Mouse (Mus musculus): ENCODE data around the gene Serbp1. TPM values are rescaled to one million over a fixed set of nuclear protein-coding genes. Genes with fewer than 3 reads are reported as not detected.
A peak's percentile ranks its signal among the peaks of the same experiment; 100 is the strongest.

Gene Serbp1
- total and polyA plus RNA-seq, 3 experiments = 1,043 to 1,809 (median 1,049) TPM

GRCm38 (mm10) chr6:67212362-67212761 is 25.6 kb upstream of the Serbp1 start:
- H3K27me3 ChIP-seq (ENCODE audit: control insufficient read depth in 1 of 2, insufficient read depth in 2 of 2, low read length in 2 of 2) = no peaks in the 10 kb centered on the region
- no peak for TF ChIP-seq MAZ (IDR thresholded peaks at IDR 0.05; ENCODE audit: low read depth, low read length)
- no peak for TF ChIP-seq ELF1 (IDR thresholded peaks at IDR 0.05; ENCODE audit: low read depth, low read length)
- no peak for TF ChIP-seq TCF12 (IDR thresholded peaks at IDR 0.05; ENCODE audit: low read depth, low read length)
- peak in 1 of 2 experiments; percentile 34; a peak in 1 of 4 replicates for TF ChIP-seq EP300 (IDR thresholded peaks at IDR 0.05; ENCODE audit: low read depth in 1 of 2, low read length in 2 of 2)
- TF ChIP-seq ETS1 (IDR thresholded peaks at IDR 0.05; ENCODE audit: low read depth, low read length) = 0 out of 2 replicates have a peak, but pooled peaks have one; percentile 10
- TF ChIP-seq KAT2A (conservative IDR thresholded peaks at IDR 0.05; ENCODE audit: low read depth, low read length) = no peak
- no peak for TF ChIP-seq POLR2AphosphoS5 (IDR thresholded peaks at IDR 0.05; ENCODE audit: borderline replicate concordance, low read depth, low read length)
- TF ChIP-seq NRF1 (IDR thresholded peaks at IDR 0.05; ENCODE audit: insufficient read depth, low read depth, low read length, poor library complexity, severe bottlenecking) = no peak
- TF ChIP-seq UBTF (IDR thresholded peaks at IDR 0.05; ENCODE audit: borderline replicate concordance, insufficient read depth, low read depth, low read length) = no peak
- TF ChIP-seq GABPA (IDR thresholded peaks at IDR 0.05; ENCODE audit: low read depth, low read length) = no peak
- H3K79me2 ChIP-seq (ENCODE audit: control insufficient read depth, insufficient read depth, low read length, poor library complexity) = no peaks in the 10 kb centered on the region
- DNase-seq (ENCODE audit: low read depth, low spot score) = no peak
- H3K9ac ChIP-seq (ENCODE audit: control insufficient read depth, low read depth, low read length, poor library complexity, severe bottlenecking) = no peak overlapping the region
- H3K4me1 ChIP-seq (ENCODE audit: control insufficient read depth in 1 of 2, insufficient read depth in 2 of 2, low read length in 2 of 2) = peaks cover 0 to 10% of the 10 kb centered on the region in 2 experiments; a peak in 2 of 4 replicates
- peaks cover 0 to 10% of the 10 kb centered on the region in 2 experiments; a peak in 1 of 4 replicates for H3K36me3 ChIP-seq (ENCODE audit: control insufficient read depth in 1 of 2, insufficient read depth in 2 of 2, low read length in 2 of 2)
- no peak overlapping the region for H3K27ac ChIP-seq (ENCODE audit: control insufficient read depth, low read depth, low read length)
- no peak overlapping the region for H3K4me3 ChIP-seq (ENCODE audit: control insufficient read depth in 1 of 2, insufficient read depth in 1 of 2, low read depth in 2 of 2, low read length in 2 of 2)
- H3K9me3 ChIP-seq (replicated peaks; ENCODE audit: insufficient read depth, low read length) = no peaks in the 10 kb centered on the region

- Histone ChIP-seq H3K79me2 (ENCODE audit: control insufficient read depth, insufficient read depth, low read length, poor library complexity) (no peaks in the 10 kb centered on the region), H3K4me3 (ENCODE audit: control insufficient read depth in 1 of 2, insufficient read depth in 1 of 2, low read depth in 2 of 2, low read length in 2 of 2) (no peak overlapping the region), H3K27ac (ENCODE audit: control insufficient read depth, low read depth, low read length) (no peak overlapping the region; the same call in 1 of the 2 replicates), H3K9me3 (replicated peaks; ENCODE audit: insufficient read depth, low read length) (no peaks in the 10 kb centered on the region), H3K9ac (ENCODE audit: control insufficient read depth, low read depth, low read length, poor library complexity, severe bottlenecking) (no peak overlapping the region), H3K27me3 (ENCODE audit: control insufficient read depth in 1 of 2, insufficient read depth in 2 of 2, low read length in 2 of 2) (no peaks in the 10 kb centered on the region), H3K36me3 (ENCODE audit: control insufficient read depth in 1 of 2, insufficient read depth in 2 of 2, low read length in 2 of 2) (peaks cover 0 to 10% of the 10 kb centered on the region in 2 experiments; a peak in 1 of 4 replicates), H3K4me1 (ENCODE audit: control insufficient read depth in 1 of 2, insufficient read depth in 2 of 2, low read length in 2 of 2) (peaks cover 0 to 10% of the 10 kb centered on the region in 2 experiments; a peak in 2 of 4 replicates)
- DNase-seq (ENCODE audit: low read depth, low spot score) = peak; percentile 64
- TF ChIP-seq GABPA (IDR thresholded peaks at IDR 0.05; ENCODE audit: low read depth, low read length) (no peak), MAX (IDR thresholded peaks at IDR 0.05; ENCODE audit: low read length) (peak; percentile 59; the same call in 1 of the 2 replicates), CHD1 (IDR thresholded peaks at IDR 0.05; ENCODE audit: low read depth, low read length) (no peak), MXI1 (IDR thresholded peaks at IDR 0.05; ENCODE audit: low read depth, low read length) (no peak), TBP (IDR thresholded peaks at IDR 0.05; ENCODE audit: low read depth, low read length) (no peak), MAZ (IDR thresholded peaks at IDR 0.05; ENCODE audit: low read depth, low read length) (no peak), BHLHE40 (IDR thresholded peaks at IDR 0.05; ENCODE audit: borderline replicate concordance, low read depth, low read length) (no peak), ELF1 (IDR thresholded peaks at IDR 0.05; ENCODE audit: low read depth, low read length) (no peak), CHD2 (IDR thresholded peaks at IDR 0.05; ENCODE audit: low read length) (no peak), USF2 (IDR thresholded peaks at IDR 0.05; ENCODE audit: borderline replicate concordance in 1 of 2, insufficient read depth in 1 of 2, low read depth in 1 of 2, low read length in 2 of 2) (no peak), KAT2A (conservative IDR thresholded peaks at IDR 0.05; ENCODE audit: low read depth, low read length) (no peak), ZMIZ1 (IDR thresholded peaks at IDR 0.05; ENCODE audit: low read depth, low read length) (no peak), SMC3 (IDR thresholded peaks at IDR 0.05; ENCODE audit: low read depth, low read length) (no peak), MYC (IDR thresholded peaks at IDR 0.05; ENCODE audit: low read depth, low read length) (no peak; the same call in 1 of the 2 replicates), JUND (IDR thresholded peaks at IDR 0.05; ENCODE audit: low read depth, low read length) (no peak), MYB (IDR thresholded peaks at IDR 0.05; ENCODE audit: low read depth, low read length) (no peak), GATA1 (IDR thresholded peaks at IDR 0.05; ENCODE audit: low read depth, low read length) (peak; percentile 11), E2F4 (IDR thresholded peaks at IDR 0.05; ENCODE audit: borderline replicate concordance, low read depth, low read length) (no peak), POLR2AphosphoS5 (IDR thresholded peaks at IDR 0.05; ENCODE audit: borderline replicate concordance, low read depth, low read length) (no peak), USF1 (IDR thresholded peaks at IDR 0.05; ENCODE audit: low read depth, low read length) (no peak), MAFK (IDR thresholded peaks at IDR 0.05; ENCODE audit: borderline replicate concordance, low read depth, low read length) (no peak), ZNF384 (IDR thresholded peaks at IDR 0.05; ENCODE audit: low read depth, low read length) (no peak), UBTF (IDR thresholded peaks at IDR 0.05; ENCODE audit: borderline replicate concordance, insufficient read depth, low read depth, low read length) (no peak), ETS1 (IDR thresholded peaks at IDR 0.05; ENCODE audit: low read depth, low read length) (no peak), ZC3H11A (IDR thresholded peaks at IDR 0.05; ENCODE audit: low read depth, low read length) (no peak)
Measured at GRCm38 (mm10) chr6:67213429-67214098, 24.4 kb upstream of the Serbp1 start.

Measured in MEL (cell line).